Mouse (Mus musculus): Measurements from ENCODE around the gene Metap1d.

DNA sequence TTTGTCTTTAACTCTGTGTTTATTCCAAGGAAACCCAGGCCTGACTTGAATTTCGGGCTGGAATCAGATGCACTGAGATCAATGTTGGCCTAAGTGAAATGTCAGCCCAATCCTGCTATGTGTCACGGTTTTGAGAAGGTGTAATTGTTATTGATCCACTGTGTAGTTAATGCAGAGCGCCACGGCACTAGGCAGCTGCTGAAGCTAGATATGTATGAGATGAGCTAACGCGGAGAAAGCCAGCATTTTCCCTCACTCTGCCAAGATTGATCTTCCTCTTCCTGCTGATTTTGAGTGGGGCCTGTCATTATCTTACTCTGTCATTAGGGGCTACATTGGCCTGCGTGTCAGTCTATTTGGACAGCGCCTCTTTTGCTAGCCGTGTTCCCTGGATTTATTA, 59.2 kb downstream of the Metap1d start:
- no peak for TF ChIP-seq CTCF (IDR thresholded peaks at IDR 0.05; ENCODE audit: low read depth)
- no peak for TF ChIP-seq EP300 (IDR thresholded peaks at IDR 0.05; ENCODE audit: low read depth)
